Mouse (Mus musculus): ENCODE data around the gene Adamts7. TPM values are rescaled to one million over a fixed set of nuclear protein-coding genes. Genes with fewer than 3 reads are reported as not detected.

The Adamts7 gene
- polyA plus RNA-seq, 1 experiment from 2014 or later = 12.1 TPM

DNA sequence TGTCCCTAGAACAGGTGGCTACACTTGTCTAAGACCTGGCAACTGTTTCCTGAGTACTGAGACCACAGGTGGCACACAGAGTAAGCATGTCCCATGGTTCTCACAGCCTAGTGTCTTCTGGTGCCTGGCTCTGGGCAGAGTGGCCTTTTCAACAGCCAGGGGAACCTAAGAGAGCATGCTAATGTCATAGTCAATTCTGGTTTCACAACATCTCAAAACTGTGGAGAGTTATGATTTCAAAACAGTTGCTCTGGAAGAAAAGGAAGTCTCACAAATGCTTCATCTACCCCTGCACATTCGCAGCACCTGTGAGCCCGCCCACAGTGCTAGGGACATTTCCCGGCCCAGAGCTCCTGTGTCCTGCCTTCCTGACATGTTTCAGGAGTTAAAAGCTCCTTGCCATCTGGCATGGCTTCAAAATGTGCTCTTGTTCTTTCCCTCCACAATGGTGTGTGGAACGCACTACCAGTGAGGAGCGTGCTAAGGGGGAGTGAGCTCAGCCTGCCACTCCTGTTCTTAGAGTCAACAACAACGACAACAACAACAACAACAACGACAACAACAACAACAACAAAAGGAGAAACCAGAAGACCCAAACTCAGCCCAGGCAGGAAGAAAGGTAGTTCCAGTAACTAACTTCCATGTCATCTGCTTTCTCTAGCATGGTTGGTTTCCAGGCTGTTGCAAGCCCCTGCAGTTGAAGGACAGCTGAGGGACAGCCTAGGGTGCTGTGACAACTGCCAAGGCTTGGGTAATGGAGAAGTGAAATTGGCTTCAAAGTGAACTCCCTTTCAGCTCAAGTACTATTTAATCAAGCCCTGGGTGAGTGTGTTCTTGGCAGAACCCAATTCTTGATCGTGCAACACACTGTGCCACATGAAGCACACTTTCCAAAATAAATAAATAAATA is 70.2 kb downstream of the Adamts7 start:
- no peak overlapping the region for H3K9ac ChIP-seq
- 94% methylated on average over 8 of the region's 8 CpGs for WGBS
- no peak overlapping the region for H3K4me3 ChIP-seq
- no peak overlapping the region for H3K4me2 ChIP-seq
- no peaks in the 10 kb centered on the region for H3K4me1 ChIP-seq (replicated peaks)
- H3K27ac ChIP-seq = no peak overlapping the region
- H3K27me3 ChIP-seq = no peaks in the 10 kb centered on the region
- no peaks in the 10 kb centered on the region for H3K9me3 ChIP-seq
- no peak for ATAC-seq (ENCODE audit: low FRiP score)
- H3K36me3 ChIP-seq = 0 out of 2 replicates have a peak, but pooled peaks cover 5% of the 10 kb centered on the region

DNA sequence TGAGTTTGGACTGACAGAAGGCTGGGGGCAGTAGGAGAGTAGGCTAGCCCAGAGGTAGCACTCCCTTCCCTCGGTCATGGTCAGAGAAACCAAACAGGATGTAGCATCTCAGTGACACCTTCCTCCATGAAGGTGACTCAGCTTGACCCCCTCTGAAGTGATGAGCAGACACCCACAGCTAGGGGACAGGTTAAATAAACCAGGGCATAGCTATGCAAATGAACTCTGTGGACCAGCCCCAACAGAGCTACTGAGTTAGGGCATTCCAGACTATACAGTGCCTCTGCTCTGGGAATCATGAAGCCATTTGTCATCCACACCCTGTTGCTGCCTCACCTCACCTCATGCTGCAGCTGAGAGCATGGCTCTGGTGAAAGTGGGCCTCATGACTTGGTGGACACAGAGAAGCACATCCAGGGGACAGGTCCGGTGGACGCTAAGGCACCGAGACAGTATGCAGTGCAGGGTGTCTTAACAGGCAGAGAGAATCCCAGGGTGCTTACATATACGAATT is 71.1 kb downstream of the Adamts7 start:
- H3K9ac ChIP-seq = no peak overlapping the region
- WGBS = 91% methylated on average over 5 of the region's 5 CpGs

DNA sequence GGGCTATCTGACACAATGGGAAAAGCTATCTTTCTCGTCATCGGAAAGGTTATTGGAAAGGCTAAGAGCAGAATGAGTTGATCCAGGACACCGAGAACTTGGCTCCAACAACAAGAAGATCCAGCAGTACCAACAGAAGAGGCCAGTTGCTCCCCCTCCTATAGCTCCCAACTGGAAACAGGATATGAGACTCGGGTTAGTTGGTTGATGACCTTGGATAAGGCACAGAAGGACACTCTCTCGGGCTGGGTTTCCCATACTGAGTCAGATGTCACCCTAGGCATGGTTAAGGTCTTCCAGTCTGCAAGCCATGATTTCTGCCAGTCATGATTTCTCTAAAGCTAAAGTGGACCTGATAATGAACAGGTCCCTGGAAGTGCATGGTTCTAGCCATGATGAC is 71.9 kb downstream of the Adamts7 start:
- Histone ChIP-seq H3K4me1 (replicated peaks) (no peaks in the 10 kb centered on the region), H3K4me3 (no peak overlapping the region), H3K4me2 (no peak overlapping the region), H3K9ac (no peak overlapping the region), H3K27ac (no peak overlapping the region), H3K27me3 (no peaks in the 10 kb centered on the region), H3K9me3 (no peaks in the 10 kb centered on the region), H3K36me3 (peaks cover 10% of the 10 kb centered on the region)
- 95% methylated on average over 5 of the region's 5 CpGs for WGBS
- ATAC-seq (ENCODE audit: low FRiP score) = no peak

More for the DNA sequence above, 71.1 kb downstream of the Adamts7 start:
- H3K9me3 ChIP-seq = no peaks in the 10 kb centered on the region
- H3K4me2 ChIP-seq = no peak overlapping the region
- H3K27me3 ChIP-seq = no peaks in the 10 kb centered on the region
- peak; percentile 51; the same call in 1 of the 2 replicates for ATAC-seq (ENCODE audit: low FRiP score)
- H3K27ac ChIP-seq = no peak overlapping the region
- no peak overlapping the region for H3K4me3 ChIP-seq
- no peaks in the 10 kb centered on the region for H3K4me1 ChIP-seq (replicated peaks)
- 0 out of 2 replicates have a peak, but pooled peaks cover 5% of the 10 kb centered on the region for H3K36me3 ChIP-seq

DNA sequence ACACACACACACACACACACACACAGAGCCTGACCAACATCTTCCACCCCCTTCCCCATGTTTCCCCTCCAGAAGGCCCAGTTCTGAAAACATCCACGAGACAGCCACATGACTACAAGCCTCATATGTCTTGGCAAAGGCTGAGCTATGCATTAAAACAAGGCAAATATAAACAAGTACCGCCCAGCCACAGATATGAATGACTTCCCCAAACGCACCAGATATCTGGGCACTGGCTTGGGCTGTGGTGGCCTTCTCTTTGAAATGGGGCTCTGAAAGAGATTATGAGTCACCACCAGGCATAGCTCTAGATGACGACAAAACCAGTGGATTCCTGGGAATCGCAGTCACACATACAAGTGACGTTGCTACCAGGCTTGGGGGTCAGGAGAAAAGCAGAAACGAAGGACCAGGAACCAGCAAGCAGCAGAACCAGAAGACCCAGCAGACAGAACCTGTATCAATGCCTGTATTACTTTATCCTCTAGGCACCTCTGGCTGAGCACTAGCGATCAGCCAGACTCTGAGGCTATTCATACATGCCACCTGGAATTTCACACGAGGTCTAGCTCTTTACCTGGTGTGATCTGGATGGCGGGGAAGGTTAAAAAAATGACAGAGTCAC is 72.5 kb downstream of the Adamts7 start:
- no peak overlapping the region for H3K27ac ChIP-seq
- H3K4me2 ChIP-seq = no peak overlapping the region
- no peak overlapping the region for H3K9ac ChIP-seq
- no peaks in the 10 kb centered on the region for H3K27me3 ChIP-seq
- no peaks in the 10 kb centered on the region for H3K4me1 ChIP-seq (replicated peaks)
- H3K9me3 ChIP-seq = no peaks in the 10 kb centered on the region
- no peak for ATAC-seq (ENCODE audit: low FRiP score)
- WGBS = 91% methylated on average over 10 of the region's 10 CpGs
- H3K36me3 ChIP-seq = peaks cover 10% of the 10 kb centered on the region
- no peak overlapping the region for H3K4me3 ChIP-seq

DNA sequence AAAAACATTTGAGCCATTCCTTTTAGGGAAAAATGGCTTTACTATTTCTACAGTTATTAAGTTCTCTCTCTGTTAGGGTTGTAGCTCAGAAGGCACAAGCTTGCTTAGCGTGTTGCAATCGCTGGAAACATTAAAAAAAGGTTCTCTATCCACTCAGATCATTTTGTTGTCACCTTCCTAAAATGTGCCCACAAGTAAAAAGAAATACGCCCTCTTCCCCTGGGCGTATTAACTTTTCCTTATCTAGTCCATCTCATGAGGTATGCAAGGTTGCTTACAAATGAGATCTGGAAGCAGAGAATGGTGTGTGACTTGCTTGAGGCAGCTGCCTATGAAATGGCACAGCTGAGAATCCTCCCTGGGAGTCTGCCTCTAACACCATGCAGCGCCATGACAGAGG is 73.9 kb downstream of the Adamts7 start:
- no peak overlapping the region for H3K4me3 ChIP-seq
- no peak overlapping the region for H3K4me2 ChIP-seq
- H3K36me3 ChIP-seq = peaks cover 10% of the 10 kb centered on the region
- H3K27me3 ChIP-seq = no peaks in the 10 kb centered on the region
- H3K4me1 ChIP-seq (replicated peaks) = no peaks in the 10 kb centered on the region
- 96% methylated on average over 5 of the region's 5 CpGs for WGBS
- no peak for ATAC-seq (ENCODE audit: low FRiP score)
- H3K9ac ChIP-seq = no peak overlapping the region
- H3K27ac ChIP-seq = no peak overlapping the region
- H3K9me3 ChIP-seq = no peaks in the 10 kb centered on the region

DNA sequence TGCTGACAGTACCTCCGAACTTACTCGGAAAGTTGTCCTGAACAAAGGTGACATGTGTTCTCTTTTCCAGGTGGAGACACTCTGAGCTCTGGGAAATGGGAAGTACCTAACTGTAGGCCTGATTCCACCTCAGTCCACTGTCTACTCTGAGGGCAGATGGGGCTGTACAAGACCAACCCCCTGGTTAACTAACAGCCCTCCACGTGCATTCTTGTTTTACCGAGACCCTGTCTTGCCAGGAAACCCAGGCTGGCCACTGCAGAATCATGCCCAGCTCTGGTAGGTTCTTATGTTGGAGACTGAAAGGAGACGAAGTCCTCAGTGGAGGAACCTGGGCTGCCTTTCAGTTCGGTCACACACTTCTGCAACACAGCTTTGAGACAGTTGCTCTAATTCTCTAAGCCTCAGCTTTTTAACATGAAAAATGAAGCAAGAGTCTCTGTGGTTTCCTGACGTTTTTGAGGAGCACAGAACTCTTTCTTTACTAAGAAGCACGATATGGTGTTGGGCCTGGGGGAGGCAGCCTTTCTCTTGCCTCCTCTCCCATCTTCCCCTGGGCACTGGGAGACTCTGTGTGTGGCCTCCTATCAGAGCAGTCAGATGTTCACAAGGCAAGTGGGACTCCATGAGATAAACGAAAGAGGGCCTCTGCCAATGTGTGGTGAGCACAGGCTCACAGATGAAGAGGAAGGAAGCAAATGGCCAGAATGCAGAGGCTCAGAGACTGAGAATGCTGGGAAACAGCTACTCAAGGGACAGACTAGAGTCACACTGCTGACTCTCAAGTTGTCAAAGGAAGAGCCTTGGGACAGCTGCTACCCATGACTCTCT is 74.6 kb downstream of the Adamts7 start:
- Histone ChIP-seq H3K27ac (no peak overlapping the region), H3K4me2 (no peak overlapping the region), H3K36me3 (peaks cover 10% of the 10 kb centered on the region), H3K27me3 (no peaks in the 10 kb centered on the region), H3K9me3 (no peaks in the 10 kb centered on the region), H3K4me3 (no peak overlapping the region), H3K4me1 (replicated peaks) (no peaks in the 10 kb centered on the region), H3K9ac (no peak overlapping the region)
- WGBS = 89% methylated on average over 9 of the region's 9 CpGs
- ATAC-seq (ENCODE audit: low FRiP score) = no peak

DNA sequence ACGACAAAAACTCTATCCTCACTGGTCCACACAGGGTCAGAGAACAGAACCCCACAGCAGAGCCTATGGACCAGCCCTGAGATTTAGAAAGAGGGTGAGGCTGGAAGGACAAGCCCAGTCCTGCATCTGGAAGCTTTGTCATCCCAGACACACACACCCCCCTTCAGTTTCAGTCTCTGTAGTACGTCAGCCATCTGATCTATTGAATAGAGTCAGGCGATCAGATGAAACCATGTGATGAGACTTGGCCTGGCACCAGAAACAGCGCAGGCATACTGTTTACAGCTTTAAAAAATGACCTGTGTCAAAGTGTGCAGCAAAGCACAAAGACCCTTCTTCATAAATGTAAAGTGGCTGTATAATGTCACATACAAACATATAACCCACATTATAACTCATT is 77.7 kb downstream of the Adamts7 start:
- 58% methylated on average over 4 of the region's 4 CpGs for WGBS

DNA sequence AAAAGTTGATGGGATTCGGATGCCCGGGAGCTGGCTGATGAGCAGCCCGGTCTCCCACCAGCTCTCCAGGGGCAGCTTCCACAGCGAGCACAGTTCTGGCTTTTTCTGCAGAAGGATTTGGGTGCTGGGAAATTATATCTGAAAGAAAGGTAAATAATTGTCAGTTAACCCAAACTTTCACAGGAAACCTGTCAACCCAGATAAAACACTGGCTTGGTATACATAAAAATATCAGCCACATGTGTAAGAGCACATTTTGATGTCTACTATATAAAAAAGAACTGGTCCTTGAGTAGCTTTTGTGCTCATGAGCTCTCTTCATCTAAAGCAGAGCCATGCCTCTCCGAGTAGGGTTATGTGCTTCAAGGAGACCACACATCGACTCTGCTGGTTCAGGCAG is 78.2 kb downstream of the Adamts7 start:
- Histone ChIP-seq H3K36me3 (peaks cover 13% of the 10 kb centered on the region), H3K9ac (no peak overlapping the region), H3K4me2 (no peak overlapping the region), H3K27ac (no peak overlapping the region), H3K27me3 (no peaks in the 10 kb centered on the region), H3K4me1 (replicated peaks) (peaks cover 4% of the 10 kb centered on the region; the same call in 1 of the 2 replicates), H3K4me3 (no peak overlapping the region), H3K9me3 (no peaks in the 10 kb centered on the region)
- WGBS = 84% methylated on average over 6 of the region's 6 CpGs
- 0 out of 2 replicates have a peak, but pooled peaks have one; percentile 5 for ATAC-seq (ENCODE audit: low FRiP score)

More for the DNA sequence above, 77.7 kb downstream of the Adamts7 start:
- ATAC-seq (ENCODE audit: low FRiP score) = peak; percentile 75; the same call in 1 of the 2 replicates
- Histone ChIP-seq H3K4me1 (replicated peaks) (peaks cover 4% of the 10 kb centered on the region; the same call in 1 of the 2 replicates), H3K27ac (no peak overlapping the region), H3K9ac (no peak overlapping the region), H3K4me3 (no peak overlapping the region), H3K4me2 (no peak overlapping the region), H3K27me3 (no peaks in the 10 kb centered on the region), H3K36me3 (peaks cover 13% of the 10 kb centered on the region), H3K9me3 (no peaks in the 10 kb centered on the region)

DNA sequence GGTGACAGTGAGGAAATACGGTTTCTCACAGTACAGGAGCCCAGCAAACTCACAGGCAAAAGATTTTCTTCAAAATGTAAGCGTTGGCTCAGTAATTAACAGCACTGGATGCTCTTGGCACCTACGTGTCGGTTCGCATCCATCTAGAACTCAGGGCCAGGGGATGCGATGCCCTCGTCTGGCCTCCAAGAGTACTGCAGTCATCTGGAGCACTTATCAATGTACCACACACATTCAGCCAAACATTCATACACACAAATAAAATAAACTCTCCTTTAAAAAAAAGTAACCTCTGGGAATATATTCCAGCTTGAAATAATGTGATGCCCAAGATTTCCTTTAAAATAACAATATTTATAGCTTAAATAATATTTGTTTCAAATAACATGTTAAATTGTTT is 78.7 kb downstream of the Adamts7 start:
- no peak overlapping the region for H3K27ac ChIP-seq
- no peak overlapping the region for H3K9ac ChIP-seq
- no peak for ATAC-seq (ENCODE audit: low FRiP score)
- H3K4me2 ChIP-seq = no peak overlapping the region
- 66% methylated on average over 7 of the region's 7 CpGs for WGBS
- peaks cover 4% of the 10 kb centered on the region; the same call in 1 of the 2 replicates for H3K4me1 ChIP-seq (replicated peaks)
- H3K4me3 ChIP-seq = no peak overlapping the region
- no peaks in the 10 kb centered on the region for H3K27me3 ChIP-seq
- no peaks in the 10 kb centered on the region for H3K9me3 ChIP-seq
- peaks cover 17% of the 10 kb centered on the region for H3K36me3 ChIP-seq

DNA sequence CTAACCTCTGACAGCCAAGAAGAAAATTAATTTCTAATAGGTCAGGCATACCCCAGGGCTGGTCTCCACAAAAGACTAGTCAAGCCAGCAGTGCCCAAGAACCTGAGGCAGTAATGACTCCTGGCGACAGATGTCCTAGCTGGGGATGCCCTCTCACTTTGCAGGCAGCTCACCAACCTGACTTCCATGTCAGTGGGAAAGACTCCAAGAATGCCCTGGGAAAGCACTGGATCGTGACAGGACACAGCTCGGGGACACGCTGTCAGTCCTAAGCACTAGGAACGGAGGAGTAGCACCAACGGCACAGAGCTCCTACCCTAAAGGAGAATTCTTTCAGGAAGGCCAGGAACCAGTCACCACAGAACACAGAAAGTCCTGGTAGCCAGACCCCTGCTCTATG is 79.4 kb downstream of the Adamts7 start:
- H3K27ac ChIP-seq = no peak overlapping the region
- H3K4me3 ChIP-seq = no peak overlapping the region
- no peak for ATAC-seq (ENCODE audit: low FRiP score)
- no peaks in the 10 kb centered on the region for H3K27me3 ChIP-seq
- H3K9ac ChIP-seq = no peak overlapping the region
- no peaks in the 10 kb centered on the region for H3K9me3 ChIP-seq
- H3K36me3 ChIP-seq = peaks cover 19% of the 10 kb centered on the region
- peaks cover 4% of the 10 kb centered on the region; the same call in 1 of the 2 replicates for H3K4me1 ChIP-seq (replicated peaks)
- WGBS = 89% methylated on average over 6 of the region's 6 CpGs
- H3K4me2 ChIP-seq = no peak overlapping the region

DNA sequence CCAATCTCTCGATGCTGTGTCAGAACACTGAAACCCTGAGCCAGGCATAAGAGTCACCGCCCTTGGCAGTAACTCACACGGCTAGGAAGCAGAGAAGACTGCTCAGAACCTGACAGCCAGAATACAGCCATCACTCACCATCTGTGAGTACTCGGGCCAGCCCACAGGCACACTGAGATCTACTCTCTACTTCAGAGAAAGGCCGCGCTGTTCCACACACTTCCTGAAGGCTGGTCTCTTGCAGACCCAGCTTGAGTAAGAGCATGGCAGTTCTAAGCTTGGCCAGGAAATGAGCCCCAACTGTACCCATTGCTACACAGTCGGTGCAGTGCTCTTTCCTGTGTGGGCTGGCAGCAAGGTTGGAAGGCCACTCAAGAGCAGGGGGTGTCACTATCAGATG is 80.0 kb downstream of the Adamts7 start:
- WGBS = 94% methylated on average over 7 of the region's 7 CpGs

More for the DNA sequence above, 80.0 kb downstream of the Adamts7 start:
- H3K27me3 ChIP-seq = no peaks in the 10 kb centered on the region
- no peak overlapping the region for H3K4me2 ChIP-seq
- H3K9ac ChIP-seq = no peak overlapping the region
- ATAC-seq (ENCODE audit: low FRiP score) = no peak
- no peaks in the 10 kb centered on the region for H3K9me3 ChIP-seq
- no peak overlapping the region for H3K27ac ChIP-seq
- H3K36me3 ChIP-seq = peaks cover 18% of the 10 kb centered on the region
- no peak overlapping the region for H3K4me3 ChIP-seq
- peaks cover 4% of the 10 kb centered on the region; the same call in 1 of the 2 replicates for H3K4me1 ChIP-seq (replicated peaks)
